In genomic region chr11:97697199-97697890, GRCm38 (mm10) we compare ENCODE assay signal across 9 mouse cellular contexts. TPM values are rescaled to one million over a fixed set of nuclear protein-coding genes. Genes with fewer than 3 reads are reported as not detected.
A peak's percentile ranks its signal among the peaks of the same experiment; 100 is the strongest.
DNase-seq lines count a peak whose midpoint lies in the region; ATAC-seq lines count a peak whose summit lies in the region.
"Had no signal": no experiment of that assay in that cellular context is flagged by ENCODE, and none has a peak within 500 bp of the region (broad histone marks: within the 10 kb centered on the region; RNA-seq: fewer than 3 reads in every experiment).

No protein-coding gene starts in this region.

- no peak for ATAC-seq in forebrain, embryonic 12.5 days (ENCODE audit: low FRiP score)
- no peak for ATAC-seq in limb, embryonic 12.5 days (ENCODE audit: insufficient number of reproducible peaks, insufficient read depth, low FRiP score, low TSS enrichment, low read depth)
- ATAC-seq in neural tube, embryonic 14.5 days (ENCODE audit: low read depth) = no peak

- no peaks in the 10 kb centered on the region for H3K9me3 ChIP-seq in forebrain, embryonic 12.5 days
- H3K9me3 ChIP-seq in limb, embryonic 12.5 days = no peaks in the 10 kb centered on the region
- H3K9me3 ChIP-seq in neural tube, embryonic 14.5 days (ENCODE audit: control insufficient read depth, low read length) = no peaks in the 10 kb centered on the region

- H3K4me2 ChIP-seq in forebrain, embryonic 12.5 days = peak overlapping the region; percentile 84
- peak overlapping the region; percentile 88 for H3K4me2 ChIP-seq in limb, embryonic 12.5 days
- peak overlapping the region; percentile 88 for H3K4me2 ChIP-seq in neural tube, embryonic 14.5 days (ENCODE audit: low read depth, low read length)

- peaks cover 14% of the 10 kb centered on the region for H3K36me3 ChIP-seq in forebrain, embryonic 12.5 days (replicated peaks)
- peaks cover 21% of the 10 kb centered on the region for H3K36me3 ChIP-seq in limb, embryonic 12.5 days
- peaks cover 3% of the 10 kb centered on the region; the same call in 1 of the 2 replicates for H3K36me3 ChIP-seq in neural tube, embryonic 14.5 days (ENCODE audit: control insufficient read depth, insufficient read depth, low read length)

- H3K27me3 ChIP-seq in forebrain, embryonic 12.5 days = no peaks in the 10 kb centered on the region
- H3K27me3 ChIP-seq in limb, embryonic 12.5 days = no peaks in the 10 kb centered on the region
- H3K27me3 ChIP-seq in neural tube, embryonic 14.5 days (ENCODE audit: control insufficient read depth, insufficient read depth, low read length) = no peaks in the 10 kb centered on the region

- peak; percentile 33 for DNase-seq in kidney, postnatal 10 days
- DNase-seq in kidney, postnatal 36 days = no peak
- no peak for DNase-seq in adrenal gland, postnatal 4 days (ENCODE audit: low spot score in 2 of 2)
- no peak for DNase-seq in right cerebral cortex, postnatal 10 days (ENCODE audit: low spot score in 2 of 2)
- DNase-seq in layer of hippocampus, postnatal 25 days (ENCODE audit: extremely low spot score in 1 of 2, low spot score in 1 of 2) = no peak
- DNase-seq: kidney, adult 2 months had no signal

- H3K4me3 ChIP-seq in forebrain, embryonic 12.5 days (replicated peaks) = peak overlapping the region; percentile 86
- peak overlapping the region; percentile 85 for H3K4me3 ChIP-seq in limb, embryonic 12.5 days (replicated peaks)
- H3K4me3 ChIP-seq in neural tube, embryonic 14.5 days (ENCODE audit: low read depth, low read length) = peak overlapping the region; percentile 86

- WGBS in forebrain, embryonic 12.5 days = 57% methylated on average over 11 of the region's 11 CpGs
- WGBS in limb, embryonic 12.5 days = 56% methylated on average over 11 of the region's 11 CpGs
- WGBS in neural tube, embryonic 14.5 days = 55% methylated on average over 11 of the region's 11 CpGs

- peaks cover 64% of the 10 kb centered on the region for H3K4me1 ChIP-seq in forebrain, embryonic 12.5 days
- peaks cover 62% of the 10 kb centered on the region for H3K4me1 ChIP-seq in limb, embryonic 12.5 days (replicated peaks)
- peaks cover 50% of the 10 kb centered on the region for H3K4me1 ChIP-seq in neural tube, embryonic 14.5 days (ENCODE audit: control insufficient read depth, insufficient read depth, low read length)

- peak overlapping the region; percentile 99 for H3K27ac ChIP-seq in forebrain, embryonic 12.5 days
- H3K27ac ChIP-seq in limb, embryonic 12.5 days = peak overlapping the region; percentile 97
- peak overlapping the region; percentile 88; the same call in 1 of the 2 replicates for H3K27ac ChIP-seq in neural tube, embryonic 14.5 days (ENCODE audit: low read depth, low read length)

- peak overlapping the region; percentile 95 for H3K9ac ChIP-seq in forebrain, embryonic 12.5 days
- H3K9ac ChIP-seq in limb, embryonic 12.5 days (replicated peaks) = peak overlapping the region; percentile 91
- peak overlapping the region; percentile 85 for H3K9ac ChIP-seq in neural tube, embryonic 14.5 days (replicated peaks; ENCODE audit: low read depth, low read length)

RNA-seq across cellular contexts. Expression of gene Pcgf2, which starts 3.0 kb away (rescaled TPM):
- 24.2 TPM in 2 replicates for polyA plus RNA-seq in forebrain, embryonic 12.5 days (2016; fragmentation: Nextera tagmentation; extraction: Ambion mirVana)
- polyA plus RNA-seq in limb, embryonic 12.5 days (2016; fragmentation: Nextera tagmentation; extraction: Ambion mirVana) = 20.2 and 20.3 TPM in 2 replicates
- 24.7 and 25.8 TPM in 2 replicates for polyA plus RNA-seq in neural tube, embryonic 14.5 days (2014; fragmentation: Nextera tagmentation; extraction: Ambion mirVana)
- 10 to 100 TPM; 69.9 to 71.5 TPM for total RNA-seq in adrenal gland, postnatal 4 days (2021)
- total RNA-seq in layer of hippocampus, postnatal 25 days (2021) = 10 to 100 TPM; 19.7 to 27.9 TPM

RNA-seq across cellular contexts. Expression of gene Psmb3, which starts 5.9 kb away (rescaled TPM):
- 457 TPM in 2 replicates for polyA plus RNA-seq in forebrain, embryonic 12.5 days (2016; fragmentation: Nextera tagmentation; extraction: Ambion mirVana)
- polyA plus RNA-seq in limb, embryonic 12.5 days (2016; fragmentation: Nextera tagmentation; extraction: Ambion mirVana) = 481 TPM in 2 replicates
- polyA plus RNA-seq in neural tube, embryonic 14.5 days (2014; fragmentation: Nextera tagmentation; extraction: Ambion mirVana) = 441 and 465 TPM in 2 replicates
- 100 to 1,000 TPM; 193 to 221 TPM for total RNA-seq in adrenal gland, postnatal 4 days (2021)
- 100 to 1,000 TPM; 125 to 144 TPM for total RNA-seq in layer of hippocampus, postnatal 25 days (2021)

RNA-seq across cellular contexts. Expression of gene Cisd3, which starts 11.7 kb away (rescaled TPM):
- 13.2 and 14.9 TPM in 2 replicates for polyA plus RNA-seq in forebrain, embryonic 12.5 days (2016; fragmentation: Nextera tagmentation; extraction: Ambion mirVana)
- polyA plus RNA-seq in limb, embryonic 12.5 days (2016; fragmentation: Nextera tagmentation; extraction: Ambion mirVana) = 10.0 and 11.3 TPM in 2 replicates
- polyA plus RNA-seq in neural tube, embryonic 14.5 days (2014; fragmentation: Nextera tagmentation; extraction: Ambion mirVana) = 28.3 and 38.1 TPM in 2 replicates
- total RNA-seq in adrenal gland, postnatal 4 days (2021) = 100 to 1,000 TPM; 105 to 109 TPM
- 10 to 100 TPM; 47.0 to 55.1 TPM for total RNA-seq in layer of hippocampus, postnatal 25 days (2021)

RNA-seq across cellular contexts. Expression of gene Mllt6, which starts 34.1 kb away (rescaled TPM):
- polyA plus RNA-seq in forebrain, embryonic 12.5 days (2016; fragmentation: Nextera tagmentation; extraction: Ambion mirVana) = 3.3 and 3.7 TPM in 2 replicates
- polyA plus RNA-seq in limb, embryonic 12.5 days (2016; fragmentation: Nextera tagmentation; extraction: Ambion mirVana) = 2.8 and 2.9 TPM in 2 replicates
- 4.7 and 5.1 TPM in 2 replicates for polyA plus RNA-seq in neural tube, embryonic 14.5 days (2014; fragmentation: Nextera tagmentation; extraction: Ambion mirVana)
- total RNA-seq in adrenal gland, postnatal 4 days (2021) = 10 to 100 TPM; 49.0 to 59.7 TPM
- 100 to 1,000 TPM in 1 of 2 experiments, 10 to 100 TPM in 1; 88.5 to 105 TPM for total RNA-seq in layer of hippocampus, postnatal 25 days (2021)

RNA-seq across cellular contexts. Expression of gene Pip4k2b, which starts 47.2 kb away (rescaled TPM):
- 2.7 and 2.8 TPM in 2 replicates for polyA plus RNA-seq in forebrain, embryonic 12.5 days (2016; fragmentation: Nextera tagmentation; extraction: Ambion mirVana)
- 2.2 and 2.7 TPM in 2 replicates for polyA plus RNA-seq in limb, embryonic 12.5 days (2016; fragmentation: Nextera tagmentation; extraction: Ambion mirVana)
- polyA plus RNA-seq in neural tube, embryonic 14.5 days (2014; fragmentation: Nextera tagmentation; extraction: Ambion mirVana) = 4.1 and 6.2 TPM in 2 replicates
- total RNA-seq in adrenal gland, postnatal 4 days (2021) = 10 to 100 TPM; 36.0 to 39.1 TPM
- total RNA-seq in layer of hippocampus, postnatal 25 days (2021) = 100 to 1,000 TPM; 104 to 105 TPM
